Mouse (Mus musculus) spleen, adult 18-20 months (tissue): ENCODE results near the gene Lsm10.
A peak's percentile ranks its signal among the peaks of the same experiment; 100 is the strongest.
"Not testable (repeated sequence)": the region's sequence is repeated elsewhere in the genome, so short reads cannot be mapped to it uniquely, and the experiment has no call there.

Experiments
- DNase-seq, 2 experiments: peaks; one replicate each; pipeline ENCODE4 v3.0.0; 2022; ENCODE audit warnings: mixed read lengths in 2 of 2

Gene Lsm10

DNA sequence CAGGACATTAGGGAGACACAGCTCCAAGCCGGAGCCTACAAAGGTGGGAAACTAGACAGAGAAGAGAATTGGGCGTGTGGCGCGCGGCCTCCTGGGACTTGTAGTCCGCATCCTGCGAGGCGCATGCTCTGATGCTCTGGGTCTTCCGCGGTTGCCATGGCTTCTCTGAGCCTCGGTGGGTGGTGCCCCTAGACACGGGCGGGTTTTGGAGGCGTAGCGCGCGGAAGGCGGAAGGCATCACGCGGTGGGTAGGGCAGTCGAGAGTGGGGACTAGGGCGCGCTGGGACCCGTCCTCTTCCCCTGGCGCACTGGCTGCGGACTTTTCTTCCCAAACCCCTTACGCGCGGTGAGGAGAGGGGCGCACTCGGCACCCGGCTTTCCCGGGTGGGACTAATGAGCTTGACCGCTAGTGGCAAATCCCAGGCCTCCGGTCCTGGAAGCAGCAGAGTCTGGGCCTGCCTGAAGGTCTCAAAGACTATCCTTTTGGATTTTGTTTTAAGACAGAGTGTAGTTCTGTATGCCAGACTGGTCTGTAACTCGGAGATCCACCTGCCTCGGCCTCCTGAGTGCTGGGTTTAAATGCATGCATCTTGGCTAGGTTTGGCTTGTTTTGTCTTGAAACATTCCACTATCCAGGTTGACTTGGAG lies at the start of gene Lsm10:
Lsm10 (plus strand) TSS at position 160 of the 648 bp plus-strand sequence.
- peak; percentile 90 to 92 for DNase-seq

GRCm38 (mm10) chr4:126046851-126047585 lies 49.4 kb upstream of the Lsm10 start, which contains the start of gene Mrps15:
Gene Mrps15 (plus strand): TSS chr4:126046925.
- DNase-seq = peak; percentile 65 to 71

DNA sequence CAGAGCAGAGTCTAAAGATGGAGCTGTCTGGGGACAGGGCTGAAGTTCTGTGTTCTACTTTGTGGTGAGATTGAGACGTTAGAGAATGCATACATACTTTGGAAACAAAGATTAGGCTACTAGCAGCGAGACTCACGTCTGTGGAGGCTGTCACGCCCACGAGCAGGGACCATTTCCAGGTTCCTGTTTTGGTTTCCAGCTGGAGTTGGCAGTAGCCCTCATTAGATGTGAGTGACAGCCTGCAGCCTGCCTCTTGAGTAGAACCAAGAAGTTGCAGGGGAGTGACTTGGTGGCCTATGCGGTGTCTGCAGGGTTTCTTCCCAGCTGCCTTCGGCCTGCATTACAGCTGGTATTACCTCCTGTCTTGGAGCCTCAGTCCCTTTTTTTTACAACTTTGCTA lies 44.8 kb upstream of the Lsm10 start:
- no peak for DNase-seq

GRCm38 (mm10) chr4:126057207-126058133 lies 39.0 kb upstream of the Lsm10 start:
- DNase-seq = no peak

- DNase-seq = peak; percentile 75 to 77
Observed at GRCm38 (mm10) chr4:126058134-126058996, 38.1 kb upstream of the Lsm10 start, which contains the start of gene Oscp1. Gene Oscp1 (plus strand): TSS chr4:126058565.

- no peak for DNase-seq
Observed at GRCm38 (mm10) chr4:126058997-126059362, 37.4 kb upstream of the Lsm10 start.

- peak in 1 of 2 experiments; percentile 15 for DNase-seq
Observed at GRCm38 (mm10) chr4:126062856-126063255, 33.6 kb upstream of the Lsm10 start.

DNA sequence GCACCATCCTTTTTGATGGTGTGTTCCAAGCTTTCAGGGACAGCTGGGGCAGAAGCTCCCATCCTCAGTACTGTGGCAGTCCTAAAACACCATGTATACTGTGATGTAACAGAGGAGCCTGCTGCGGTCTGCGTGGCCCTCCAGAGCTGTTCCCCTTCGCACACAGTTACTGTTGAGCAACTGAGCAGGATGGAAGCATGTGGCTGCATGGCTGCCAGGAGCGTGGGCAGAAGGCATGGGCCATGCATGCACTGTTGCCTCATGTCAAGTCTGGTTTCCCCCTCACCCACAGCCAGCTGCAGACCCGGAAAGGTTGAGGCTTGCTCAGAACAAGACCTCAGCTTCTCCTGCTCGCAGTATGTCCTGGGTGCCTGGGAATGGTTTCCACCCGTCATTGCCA lies 31.2 kb upstream of the Lsm10 start:
- DNase-seq = no peak

DNA sequence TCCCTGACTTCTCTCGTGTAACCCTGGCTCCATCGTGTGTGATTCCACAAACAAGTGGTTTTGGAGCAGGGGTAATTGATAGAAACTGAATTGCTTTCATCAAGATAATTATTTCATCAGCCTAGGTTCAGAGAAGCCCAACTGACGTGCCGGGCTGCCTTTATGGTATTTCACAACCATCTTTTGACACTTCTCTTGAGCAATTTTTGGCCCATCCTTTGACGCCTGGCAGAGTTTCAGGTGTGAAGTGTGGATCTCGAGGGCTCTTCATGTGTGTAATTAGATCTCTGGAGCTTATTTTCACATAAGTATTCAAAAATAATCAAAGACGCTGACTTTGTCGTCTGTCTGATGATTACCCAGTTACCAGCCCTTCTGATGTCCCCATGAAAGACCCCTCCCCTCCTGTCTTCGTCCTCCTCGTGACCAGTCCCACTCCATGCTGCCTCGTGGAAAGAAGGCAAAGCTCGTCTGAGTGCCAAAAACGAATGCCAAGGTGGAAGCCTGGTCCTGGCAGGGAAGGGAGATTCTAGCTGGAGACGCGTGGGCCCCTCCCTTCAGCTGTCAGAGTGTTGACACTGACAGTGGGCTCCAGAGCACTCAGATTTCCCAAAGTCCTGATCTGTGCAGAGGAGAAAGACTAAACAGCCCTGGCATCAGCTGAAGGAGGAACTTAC lies 28.9 kb upstream of the Lsm10 start:
- DNase-seq = no peak

- DNase-seq = no peak
Observed at GRCm38 (mm10) chr4:126068842-126069241, 27.6 kb upstream of the Lsm10 start.

DNA sequence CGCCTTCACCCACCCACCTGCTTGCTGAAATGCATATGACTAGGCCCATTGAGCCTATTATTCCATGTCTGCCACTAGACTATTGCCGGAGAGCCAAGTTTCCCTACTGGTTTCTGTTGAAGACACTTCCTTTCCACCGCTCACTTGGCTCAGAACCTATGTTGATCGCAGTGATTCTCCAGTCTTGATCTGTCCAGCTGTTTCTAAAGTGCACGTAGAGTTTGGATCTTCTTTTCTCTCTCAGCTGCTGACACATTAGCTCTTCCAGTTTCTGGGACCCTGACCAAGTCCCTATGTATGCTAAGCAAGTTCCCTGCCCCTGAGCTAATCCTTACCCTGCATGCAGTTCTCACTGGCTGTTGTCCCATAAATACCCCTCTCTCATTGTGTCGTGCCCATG lies 18.6 kb upstream of the Lsm10 start:
- DNase-seq = no peak

DNA sequence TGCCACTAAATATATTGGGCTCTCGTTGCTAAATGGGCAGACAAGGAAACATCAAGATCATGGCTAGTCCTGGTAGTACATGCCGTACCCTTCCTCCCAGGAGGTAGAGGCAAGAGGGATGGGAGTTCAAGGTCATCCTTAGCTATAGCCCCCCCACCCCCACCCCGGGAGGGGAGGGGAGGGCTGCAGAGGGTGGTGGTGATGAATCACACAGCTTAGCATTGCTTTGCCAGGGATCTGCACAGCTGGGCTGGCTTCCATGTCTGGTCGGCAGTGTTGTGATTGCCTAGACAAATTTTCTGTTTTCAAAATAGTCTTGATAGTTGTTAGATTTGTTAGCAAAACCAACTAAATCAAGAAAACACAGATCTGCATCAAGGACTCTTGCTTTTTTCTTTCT lies 17.2 kb upstream of the Lsm10 start:
- DNase-seq = no peak

DNA sequence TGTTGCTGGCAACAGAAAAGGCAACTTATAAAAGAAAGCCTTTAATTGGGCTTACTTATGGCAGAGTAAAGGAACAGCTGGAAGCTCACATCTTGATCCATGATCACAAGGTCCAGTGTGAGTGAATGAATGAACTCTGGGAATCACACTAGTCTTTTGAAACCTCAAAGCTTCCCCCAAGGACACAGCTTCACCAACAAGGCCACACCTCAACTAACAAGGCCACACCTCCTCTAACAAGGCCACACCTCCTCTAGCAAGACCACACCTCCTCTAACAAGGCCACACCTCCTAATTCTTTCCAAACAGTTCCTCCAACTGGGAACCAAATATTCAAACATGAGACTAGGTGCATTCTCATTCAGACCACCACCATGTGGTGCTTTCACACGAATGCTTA lies 14.8 kb upstream of the Lsm10 start:
- DNase-seq = no peak

DNA sequence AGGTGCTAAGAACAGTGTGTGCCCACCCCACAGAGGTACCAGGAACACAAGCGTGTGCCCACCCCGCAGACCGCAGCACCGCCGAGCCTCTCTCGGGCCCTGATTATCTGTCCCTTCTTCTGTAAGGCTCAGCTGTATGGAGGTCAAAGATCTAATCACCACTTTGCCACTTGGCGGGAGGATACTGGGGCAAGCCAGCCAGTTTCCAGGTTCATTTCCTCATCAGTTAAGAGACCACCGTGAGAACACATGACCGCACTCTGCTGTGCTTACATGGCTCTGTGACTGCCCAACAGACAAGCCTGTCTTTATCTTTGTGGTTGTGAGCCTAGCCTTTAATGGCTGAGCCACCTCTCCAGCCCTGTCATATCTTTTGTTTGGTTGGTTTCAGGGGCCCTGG lies 13.4 kb upstream of the Lsm10 start:
- DNase-seq = no peak

GRCm38 (mm10) chr4:126084382-126084781 lies 12.0 kb upstream of the Lsm10 start:
- DNase-seq = no peak

DNA sequence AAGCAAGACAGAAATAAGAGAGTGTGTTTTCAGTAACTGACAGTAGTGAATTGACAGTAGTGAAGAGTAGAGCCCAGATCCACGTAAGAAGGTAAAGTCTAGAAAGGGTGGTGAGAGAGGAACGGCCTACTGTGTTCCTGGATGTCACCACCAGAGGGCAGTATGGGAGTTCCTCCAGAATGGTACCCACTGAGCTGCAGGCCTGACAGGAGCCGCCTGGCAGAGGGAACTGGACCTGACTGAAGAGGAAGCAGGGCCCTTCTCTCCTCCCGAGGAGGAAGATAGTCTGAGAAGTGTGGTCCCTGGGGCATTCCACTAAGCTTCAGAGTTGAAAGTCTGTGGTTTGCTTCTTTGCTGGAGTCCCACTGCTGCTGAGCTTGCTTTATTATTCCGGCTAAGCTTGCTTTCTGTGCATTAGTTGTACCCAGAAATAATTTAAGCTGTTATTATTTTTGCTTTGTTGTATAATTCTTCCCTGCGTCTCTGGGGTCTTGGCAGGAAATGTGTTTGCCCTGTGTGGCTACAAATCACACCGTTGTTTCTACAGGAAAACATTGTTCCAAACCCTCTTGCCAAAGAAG lies 10.3 kb upstream of the Lsm10 start:
- peak; percentile 65 to 77 for DNase-seq

- no peak for DNase-seq
Observed at GRCm38 (mm10) chr4:126090101-126090847, 6.1 kb upstream of the Lsm10 start.

- no peak for DNase-seq
Observed at GRCm38 (mm10) chr4:126090848-126091124, 5.6 kb upstream of the Lsm10 start.

DNA sequence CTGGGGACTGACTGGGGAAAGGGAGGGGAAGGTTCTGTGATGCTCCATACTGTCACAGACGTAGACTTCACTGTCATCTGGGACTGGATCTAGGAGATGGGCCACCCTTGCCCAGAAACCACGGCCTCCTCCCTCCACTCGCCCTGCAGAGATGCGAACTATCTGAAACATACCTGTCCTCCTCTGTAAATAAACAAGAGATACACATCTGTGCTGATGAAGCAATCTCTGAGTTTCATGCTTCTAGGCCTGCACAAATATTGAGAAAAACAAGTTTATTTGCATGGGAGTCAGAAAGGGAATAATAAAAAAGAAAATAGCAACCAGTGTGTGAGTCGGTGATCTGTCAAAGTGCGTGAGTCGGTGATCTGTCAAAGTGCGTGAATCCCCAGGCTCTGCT lies 4.5 kb upstream of the Lsm10 start:
- no peak for DNase-seq

GRCm38 (mm10) chr4:126095622-126096430 lies 597 bp upstream of the Lsm10 start:
- not testable (repeated sequence) for DNase-seq
